Mouse (Mus musculus): ENCODE results near the gene Xrcc6. TPM values are rescaled to one million over a fixed set of nuclear protein-coding genes. Genes with fewer than 3 reads are reported as not detected.

Gene Xrcc6
- polyA plus RNA-seq, 1 experiment, result 98.6 TPM

DNA sequence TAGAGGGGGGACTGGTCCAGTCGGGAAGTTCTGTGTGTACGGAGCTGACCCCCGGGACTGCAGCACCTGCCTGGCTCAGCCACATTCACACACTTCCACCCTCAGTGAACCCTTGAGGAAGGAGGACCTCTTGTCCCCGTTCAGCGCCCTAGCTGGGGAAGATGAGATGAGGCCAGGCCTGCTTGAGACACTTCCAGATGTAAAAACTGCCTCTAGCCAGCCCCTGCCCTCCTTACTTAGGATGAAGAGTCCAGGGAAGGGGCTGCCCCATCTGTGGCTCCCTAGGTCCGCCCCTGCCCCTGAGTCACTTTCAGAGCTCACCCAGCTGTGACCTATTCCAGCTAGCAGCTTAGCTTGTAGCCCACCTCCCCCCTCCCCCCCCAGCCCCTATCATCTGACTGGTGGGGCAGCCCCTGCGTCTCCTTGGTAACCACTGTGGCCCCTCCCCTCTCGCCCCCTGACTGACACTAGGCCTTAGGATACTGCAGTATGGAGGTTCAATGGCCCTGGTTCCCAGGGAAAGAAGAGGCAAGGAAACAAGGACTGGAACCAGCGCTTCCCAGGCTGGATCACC, 44.4 kb upstream of the Xrcc6 start:
- Histone ChIP-seq H3K9ac (ENCODE audit: low read depth, poor library complexity, severe bottlenecking) (no peak overlapping the region), H3K4me3 (ENCODE audit: low read depth, low read length) (no peak overlapping the region), H3K9me3 (replicated peaks; ENCODE audit: control insufficient read depth, insufficient read depth, low read length, poor library complexity, severe bottlenecking) (no peaks in the 10 kb centered on the region), H3K36me3 (ENCODE audit: control insufficient read depth, insufficient read depth, low read length, poor library complexity, severe bottlenecking) (no peaks in the 10 kb centered on the region), H3K27ac (ENCODE audit: insufficient read depth, low read length) (no peak overlapping the region), H3K4me1 (ENCODE audit: control insufficient read depth, insufficient read depth, low read length) (peaks cover 2% of the 10 kb centered on the region), H3K27me3 (ENCODE audit: control insufficient read depth, insufficient read depth, low read length, poor library complexity, severe bottlenecking) (no peaks in the 10 kb centered on the region)
- TF ChIP-seq EP300 (IDR thresholded peaks at IDR 0.05; ENCODE audit: insufficient read depth, low read depth, low read length) (no peak), CTCF (IDR thresholded peaks at IDR 0.05; ENCODE audit: low read depth, low read length) (no peak), POLR2A (IDR thresholded peaks at IDR 0.05; ENCODE audit: insufficient read depth, low read length) (no peak)

DNA sequence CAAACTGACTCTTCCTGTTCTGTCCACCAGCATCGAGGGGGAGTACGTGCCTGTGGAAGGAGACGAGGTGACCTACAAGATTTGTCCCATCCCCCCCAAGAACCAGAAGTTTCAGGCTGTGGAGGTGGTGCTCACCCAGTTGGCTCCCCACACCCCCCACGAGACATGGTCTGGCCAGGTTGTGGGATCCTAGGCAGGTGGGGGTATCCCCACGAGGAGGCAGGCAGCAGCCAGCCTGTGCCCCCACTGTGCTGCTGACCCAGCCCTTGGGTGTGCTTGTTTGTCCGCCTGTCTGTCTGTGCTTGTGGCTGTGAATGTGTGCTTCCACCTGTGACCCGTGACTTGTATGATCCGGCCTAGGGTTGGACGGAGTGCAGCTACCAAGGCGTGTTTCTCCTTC, 38.6 kb upstream of the Xrcc6 start:
- Histone ChIP-seq H3K9me3 (replicated peaks; ENCODE audit: control insufficient read depth, insufficient read depth, low read length, poor library complexity, severe bottlenecking) (no peaks in the 10 kb centered on the region), H3K4me3 (ENCODE audit: low read depth, low read length) (no peak overlapping the region), H3K9ac (ENCODE audit: low read depth, poor library complexity, severe bottlenecking) (no peak overlapping the region), H3K27me3 (ENCODE audit: control insufficient read depth, insufficient read depth, low read length, poor library complexity, severe bottlenecking) (no peaks in the 10 kb centered on the region), H3K36me3 (ENCODE audit: control insufficient read depth, insufficient read depth, low read length, poor library complexity, severe bottlenecking) (peaks cover 31% of the 10 kb centered on the region), H3K4me1 (ENCODE audit: control insufficient read depth, insufficient read depth, low read length) (no peaks in the 10 kb centered on the region), H3K27ac (ENCODE audit: insufficient read depth, low read length) (no peak overlapping the region)
- TF ChIP-seq CTCF (IDR thresholded peaks at IDR 0.05; ENCODE audit: low read depth, low read length) (no peak), POLR2A (IDR thresholded peaks at IDR 0.05; ENCODE audit: insufficient read depth, low read length) (no peak), EP300 (IDR thresholded peaks at IDR 0.05; ENCODE audit: insufficient read depth, low read depth, low read length) (no peak)

DNA sequence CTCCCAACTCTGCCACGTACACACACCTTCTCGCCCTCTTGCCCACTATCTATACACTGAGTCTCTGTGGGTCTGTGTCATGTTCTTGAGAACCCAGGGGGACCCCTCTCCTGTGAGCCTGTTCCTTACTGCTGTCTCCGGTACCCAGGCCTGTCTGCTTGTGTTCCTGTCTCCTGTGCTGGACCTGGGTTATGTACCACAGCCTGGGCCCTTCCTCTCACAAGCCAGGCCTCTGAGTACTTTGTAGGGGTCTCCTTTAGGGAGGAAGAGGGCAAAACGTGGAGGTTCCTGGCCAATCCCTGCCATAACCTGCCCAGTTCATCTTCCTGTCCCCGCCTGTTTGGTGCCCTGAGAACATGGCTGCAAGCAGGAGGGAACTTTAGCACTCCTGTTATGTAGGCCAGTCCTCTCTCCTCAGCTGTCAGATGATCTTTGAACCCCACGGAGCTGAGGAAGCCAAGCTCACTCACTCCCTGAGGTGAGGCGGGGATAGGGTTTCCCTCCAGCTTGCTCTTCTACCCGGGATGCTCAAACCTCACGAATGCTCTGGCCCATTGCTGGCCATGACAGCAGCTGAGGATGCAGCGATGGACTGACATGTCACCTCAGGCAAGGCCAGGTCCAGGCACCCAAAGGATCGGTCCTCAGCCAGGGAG, 38.0 kb upstream of the Xrcc6 start:
- no peak overlapping the region for H3K27ac ChIP-seq (ENCODE audit: insufficient read depth, low read length)
- no peak overlapping the region for H3K4me3 ChIP-seq (ENCODE audit: low read depth, low read length)
- peaks cover 36% of the 10 kb centered on the region for H3K36me3 ChIP-seq (ENCODE audit: control insufficient read depth, insufficient read depth, low read length, poor library complexity, severe bottlenecking)
- H3K27me3 ChIP-seq (ENCODE audit: control insufficient read depth, insufficient read depth, low read length, poor library complexity, severe bottlenecking), result no peaks in the 10 kb centered on the region
- no peaks in the 10 kb centered on the region for H3K9me3 ChIP-seq (replicated peaks; ENCODE audit: control insufficient read depth, insufficient read depth, low read length, poor library complexity, severe bottlenecking)
- TF ChIP-seq EP300 (IDR thresholded peaks at IDR 0.05; ENCODE audit: insufficient read depth, low read depth, low read length) (no peak), CTCF (IDR thresholded peaks at IDR 0.05; ENCODE audit: low read depth, low read length) (no peak), POLR2A (IDR thresholded peaks at IDR 0.05; ENCODE audit: insufficient read depth, low read length) (no peak)
- no peak overlapping the region for H3K9ac ChIP-seq (ENCODE audit: low read depth, poor library complexity, severe bottlenecking)
- no peaks in the 10 kb centered on the region for H3K4me1 ChIP-seq (ENCODE audit: control insufficient read depth, insufficient read depth, low read length)

DNA sequence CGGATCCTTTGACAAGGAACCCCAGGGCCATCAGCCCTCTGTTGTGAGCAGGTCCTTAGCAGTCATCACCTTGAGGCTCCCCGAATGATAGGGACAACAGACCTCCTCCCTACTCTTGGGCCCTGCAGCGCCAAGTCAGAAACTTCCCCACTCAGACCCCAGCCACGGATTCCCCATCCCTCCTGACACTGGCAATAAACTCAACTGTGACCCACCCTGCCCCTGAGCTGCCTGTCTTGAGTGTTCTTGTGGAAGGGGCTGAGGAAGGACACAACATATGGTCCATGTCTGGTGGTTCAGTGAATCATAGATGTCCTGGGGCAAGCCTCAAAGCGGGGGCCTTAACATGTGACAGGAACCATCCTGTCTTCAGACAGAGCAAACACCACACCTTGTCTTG, 36.9 kb upstream of the Xrcc6 start:
- H3K36me3 ChIP-seq (ENCODE audit: control insufficient read depth, insufficient read depth, low read length, poor library complexity, severe bottlenecking), result peaks cover 47% of the 10 kb centered on the region
- no peaks in the 10 kb centered on the region for H3K9me3 ChIP-seq (replicated peaks; ENCODE audit: control insufficient read depth, insufficient read depth, low read length, poor library complexity, severe bottlenecking)
- H3K27me3 ChIP-seq (ENCODE audit: control insufficient read depth, insufficient read depth, low read length, poor library complexity, severe bottlenecking), result no peaks in the 10 kb centered on the region
- no peak for TF ChIP-seq CTCF (IDR thresholded peaks at IDR 0.05; ENCODE audit: low read depth, low read length)
- TF ChIP-seq POLR2A (IDR thresholded peaks at IDR 0.05; ENCODE audit: insufficient read depth, low read length), result no peak
- TF ChIP-seq EP300 (IDR thresholded peaks at IDR 0.05; ENCODE audit: insufficient read depth, low read depth, low read length), result no peak
- no peak overlapping the region for H3K4me3 ChIP-seq (ENCODE audit: low read depth, low read length)
- no peaks in the 10 kb centered on the region for H3K4me1 ChIP-seq (ENCODE audit: control insufficient read depth, insufficient read depth, low read length)
- H3K27ac ChIP-seq (ENCODE audit: insufficient read depth, low read length), result no peak overlapping the region
- H3K9ac ChIP-seq (ENCODE audit: low read depth, poor library complexity, severe bottlenecking), result no peak overlapping the region

- Histone ChIP-seq H3K9me3 (replicated peaks; ENCODE audit: control insufficient read depth, insufficient read depth, low read length, poor library complexity, severe bottlenecking) (no peaks in the 10 kb centered on the region), H3K4me3 (ENCODE audit: low read depth, low read length) (no peak overlapping the region), H3K27ac (ENCODE audit: insufficient read depth, low read length) (no peak overlapping the region), H3K4me1 (ENCODE audit: control insufficient read depth, insufficient read depth, low read length) (no peaks in the 10 kb centered on the region), H3K36me3 (ENCODE audit: control insufficient read depth, insufficient read depth, low read length, poor library complexity, severe bottlenecking) (peaks cover 51% of the 10 kb centered on the region), H3K27me3 (ENCODE audit: control insufficient read depth, insufficient read depth, low read length, poor library complexity, severe bottlenecking) (no peaks in the 10 kb centered on the region), H3K9ac (ENCODE audit: low read depth, poor library complexity, severe bottlenecking) (no peak overlapping the region)
- no peak for TF ChIP-seq CTCF (IDR thresholded peaks at IDR 0.05; ENCODE audit: low read depth, low read length)
- TF ChIP-seq POLR2A (IDR thresholded peaks at IDR 0.05; ENCODE audit: insufficient read depth, low read length), result no peak
- TF ChIP-seq EP300 (IDR thresholded peaks at IDR 0.05; ENCODE audit: insufficient read depth, low read depth, low read length), result no peak
These were observed 36.5 kb upstream of the Xrcc6 start for GRCm38 (mm10) chr15:81951159-81951558.

GRCm38 (mm10) chr15:81952310-81952709, 35.3 kb upstream of the Xrcc6 start:
- H3K9me3 ChIP-seq (replicated peaks; ENCODE audit: control insufficient read depth, insufficient read depth, low read length, poor library complexity, severe bottlenecking), result no peaks in the 10 kb centered on the region

More at GRCm38 (mm10) chr15:81952310-81952709, 35.3 kb upstream of the Xrcc6 start:
- Histone ChIP-seq H3K27me3 (ENCODE audit: control insufficient read depth, insufficient read depth, low read length, poor library complexity, severe bottlenecking) (no peaks in the 10 kb centered on the region), H3K36me3 (ENCODE audit: control insufficient read depth, insufficient read depth, low read length, poor library complexity, severe bottlenecking) (peaks cover 63% of the 10 kb centered on the region), H3K27ac (ENCODE audit: insufficient read depth, low read length) (0 out of 2 replicates have a peak overlapping the region, but pooled peaks have one; percentile 23), H3K4me3 (ENCODE audit: low read depth, low read length) (no peak overlapping the region), H3K9ac (ENCODE audit: low read depth, poor library complexity, severe bottlenecking) (no peak overlapping the region), H3K4me1 (ENCODE audit: control insufficient read depth, insufficient read depth, low read length) (peaks cover 2% of the 10 kb centered on the region)
- no peak for TF ChIP-seq CTCF (IDR thresholded peaks at IDR 0.05; ENCODE audit: low read depth, low read length)
- no peak for TF ChIP-seq POLR2A (IDR thresholded peaks at IDR 0.05; ENCODE audit: insufficient read depth, low read length)
- no peak for TF ChIP-seq EP300 (IDR thresholded peaks at IDR 0.05; ENCODE audit: insufficient read depth, low read depth, low read length)
